Mouse (Mus musculus): ENCODE data around the gene Dcaf12l2. TPM values are rescaled to one million over a fixed set of nuclear protein-coding genes. Genes with fewer than 3 reads are reported as not detected.

The Dcaf12l2 gene
- polyA plus RNA-seq (2015; fragmentation: Nextera tagmentation; extraction: Ambion mirVana), result 1.8 and 2.0 TPM in 2 replicates

- Histone ChIP-seq H3K9me3 (replicated peaks) (no peaks in the 10 kb centered on the region), H3K4me2 (replicated peaks) (peak within 1 kb of the TSS; percentile 71), H3K27ac (replicated peaks) (no peak within 1 kb of the TSS), H3K4me1 (no peaks in the 10 kb centered on the region), H3K4me3 (replicated peaks) (peak within 1 kb of the TSS; percentile 48), H3K27me3 (no peaks in the 10 kb centered on the region), H3K9ac (peak within 1 kb of the TSS; percentile 9; the same call in 1 of the 2 replicates), H3K36me3 (no peaks in the 10 kb centered on the region)
- 30% methylated on average over 42 of the region's 57 CpGs for WGBS
- ATAC-seq (ENCODE audit: insufficient number of reproducible peaks, low FRiP score, low TSS enrichment, low read depth), result peak; percentile 84
Measured at GRCm38 (mm10) chrX:44367646-44368521, at the start of gene Dcaf12l2. Dcaf12l2 (minus strand) TSS chrX:44368342.

DNA sequence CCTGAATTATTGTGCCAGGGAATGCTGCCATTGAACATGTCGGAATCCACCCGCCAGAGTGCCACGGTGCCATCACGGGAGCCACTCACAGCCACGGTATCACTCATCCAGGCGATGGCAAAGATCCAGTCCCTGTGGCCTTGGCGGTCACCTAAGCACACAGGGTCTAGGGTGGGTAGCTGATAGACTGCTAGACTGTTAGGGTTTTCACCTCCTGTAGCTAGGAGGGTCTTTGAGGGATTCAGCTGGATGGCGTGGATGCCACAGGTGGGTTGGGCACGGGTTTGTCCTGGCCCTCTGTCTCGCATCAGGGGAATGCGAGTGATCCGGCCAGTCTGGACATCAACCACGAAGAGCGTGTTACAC, 879 bp downstream of the Dcaf12l2 start:
- WGBS, result 76% methylated on average over 14 of the region's 14 CpGs
- Histone ChIP-seq H3K9ac (no peak overlapping the region), H3K27me3 (no peaks in the 10 kb centered on the region), H3K9me3 (replicated peaks) (no peaks in the 10 kb centered on the region), H3K4me1 (no peaks in the 10 kb centered on the region), H3K4me3 (replicated peaks) (peak overlapping the region; percentile 48), H3K27ac (replicated peaks) (no peak overlapping the region), H3K4me2 (replicated peaks) (peak overlapping the region; percentile 71), H3K36me3 (no peaks in the 10 kb centered on the region)
- ATAC-seq (ENCODE audit: insufficient number of reproducible peaks, low FRiP score, low TSS enrichment, low read depth), result no peak

Measured in embryonic facial prominence, embryonic 15.5 days (tissue).